Mouse (Mus musculus): ENCODE data around the gene Rnf19b. TPM values are rescaled to one million over a fixed set of nuclear protein-coding genes. Genes with fewer than 3 reads are reported as not detected.

Rnf19b gene
- polyA plus RNA-seq (2015; fragmentation: Illumina TruSeq; extraction: RNeasy Lipid Tissue Mini Kit (QIAGEN cat#74804); ENCODE audit: insufficient read depth, low read depth, low replicate concordance), result 5.2 TPM

GRCm38 (mm10) chr4:129058207-129059092 is at the start of gene Rnf19b:
Gene Rnf19b, plus strand, starts transcription at chr4:129058271.

GRCm38 (mm10) chr4:129105356-129105755 is 47.3 kb downstream of the Rnf19b start, which contains the start of gene Tmem54:
Gene Tmem54, plus strand, starts transcription at chr4:129105548.

GRCm38 (mm10) chr4:129121569-129122086 is 63.6 kb downstream of the Rnf19b start, which contains the start of gene Hpca:
Gene Hpca, minus strand, starts transcription at chr4:129122036.

Other genes starting within 250 kb of the Rnf19b start
- 0.90 TPM for gene Trim62, start 174.7 kb upstream of the Rnf19b start, polyA plus RNA-seq (2015; fragmentation: Illumina TruSeq; extraction: RNeasy Lipid Tissue Mini Kit (QIAGEN cat#74804); ENCODE audit: insufficient read depth, low read depth, low replicate concordance)
- 1.6 TPM for gene Azin2, start 95.8 kb upstream of the Rnf19b start, polyA plus RNA-seq (2015; fragmentation: Illumina TruSeq; extraction: RNeasy Lipid Tissue Mini Kit (QIAGEN cat#74804); ENCODE audit: insufficient read depth, low read depth, low replicate concordance)
- 30.6 TPM for gene Ak2, start 66.3 kb upstream of the Rnf19b start, polyA plus RNA-seq (2015; fragmentation: Illumina TruSeq; extraction: RNeasy Lipid Tissue Mini Kit (QIAGEN cat#74804); ENCODE audit: insufficient read depth, low read depth, low replicate concordance)
- gene Tmem54, start 47.3 kb downstream of the Rnf19b start, polyA plus RNA-seq (2015; fragmentation: Illumina TruSeq; extraction: RNeasy Lipid Tissue Mini Kit (QIAGEN cat#74804); ENCODE audit: insufficient read depth, low read depth, low replicate concordance), result not detected
- not detected for gene Hpca, start 63.8 kb downstream of the Rnf19b start, polyA plus RNA-seq (2015; fragmentation: Illumina TruSeq; extraction: RNeasy Lipid Tissue Mini Kit (QIAGEN cat#74804); ENCODE audit: insufficient read depth, low read depth, low replicate concordance)
- gene Fndc5, start 78.7 kb downstream of the Rnf19b start, polyA plus RNA-seq (2015; fragmentation: Illumina TruSeq; extraction: RNeasy Lipid Tissue Mini Kit (QIAGEN cat#74804); ENCODE audit: insufficient read depth, low read depth, low replicate concordance), result not detected
- 4.6 TPM for gene S100pbp, start 131.5 kb downstream of the Rnf19b start, polyA plus RNA-seq (2015; fragmentation: Illumina TruSeq; extraction: RNeasy Lipid Tissue Mini Kit (QIAGEN cat#74804); ENCODE audit: insufficient read depth, low read depth, low replicate concordance)
- 18.5 TPM for gene Yars, start 131.5 kb downstream of the Rnf19b start, polyA plus RNA-seq (2015; fragmentation: Illumina TruSeq; extraction: RNeasy Lipid Tissue Mini Kit (QIAGEN cat#74804); ENCODE audit: insufficient read depth, low read depth, low replicate concordance)
- gene C77080, start 203.1 kb downstream of the Rnf19b start, polyA plus RNA-seq (2015; fragmentation: Illumina TruSeq; extraction: RNeasy Lipid Tissue Mini Kit (QIAGEN cat#74804); ENCODE audit: insufficient read depth, low read depth, low replicate concordance), result 6.5 TPM
- 0.41 TPM for gene Sync, start 229.3 kb downstream of the Rnf19b start, polyA plus RNA-seq (2015; fragmentation: Illumina TruSeq; extraction: RNeasy Lipid Tissue Mini Kit (QIAGEN cat#74804); ENCODE audit: insufficient read depth, low read depth, low replicate concordance)

Measured in pancreas, adult 10 weeks (tissue).